Mouse (Mus musculus) kidney, adult 11 months (tissue): ENCODE measurements around the gene Nectin4.
"Not testable (repeated sequence)": the region's sequence is repeated elsewhere in the genome, so short reads cannot be mapped to it uniquely, and the experiment has no call there.

Experiments used
- DNase-seq: peaks from one replicate; pipeline ENCODE4 v3.0.0; 2022

Gene Nectin4

DNA sequence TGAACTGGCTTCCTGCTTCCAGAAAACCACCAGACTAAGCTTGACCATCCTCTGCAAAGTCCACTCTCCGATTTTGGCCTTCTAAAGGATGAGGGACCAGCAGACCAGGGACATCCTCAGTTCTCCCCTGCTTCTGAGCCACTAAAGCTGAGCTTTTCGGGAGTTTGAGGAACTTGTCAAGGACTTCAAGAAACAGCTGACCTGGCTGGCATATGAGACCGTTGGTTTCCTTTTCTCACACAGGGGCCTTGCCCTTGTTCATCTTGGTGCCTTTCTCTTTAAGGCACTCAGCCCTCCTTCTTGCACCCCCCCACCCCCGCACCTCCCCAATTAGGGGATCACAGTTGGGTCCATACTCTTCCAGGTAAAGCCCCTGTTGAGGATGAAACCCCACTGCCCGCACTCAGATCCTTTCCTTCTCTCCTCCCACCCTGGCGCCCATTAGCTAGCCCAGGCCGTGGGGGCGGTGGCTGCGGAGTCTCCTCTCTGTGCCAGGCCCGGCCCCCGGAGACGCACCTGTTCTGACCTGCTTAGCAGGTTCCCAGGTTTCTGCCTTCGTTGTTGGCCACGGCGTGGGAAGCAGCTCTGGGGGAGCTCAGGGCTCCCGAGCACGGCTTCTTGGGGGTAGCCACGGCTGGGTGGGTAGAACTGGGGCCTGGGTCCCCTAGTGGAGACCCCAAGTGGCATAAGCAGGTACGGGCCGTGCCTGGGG lies at the start of gene Nectin4:
Nectin4 (plus strand) TSS at position 255 of the 712 bp plus-strand sequence.
- peak; percentile 44 for DNase-seq

DNA sequence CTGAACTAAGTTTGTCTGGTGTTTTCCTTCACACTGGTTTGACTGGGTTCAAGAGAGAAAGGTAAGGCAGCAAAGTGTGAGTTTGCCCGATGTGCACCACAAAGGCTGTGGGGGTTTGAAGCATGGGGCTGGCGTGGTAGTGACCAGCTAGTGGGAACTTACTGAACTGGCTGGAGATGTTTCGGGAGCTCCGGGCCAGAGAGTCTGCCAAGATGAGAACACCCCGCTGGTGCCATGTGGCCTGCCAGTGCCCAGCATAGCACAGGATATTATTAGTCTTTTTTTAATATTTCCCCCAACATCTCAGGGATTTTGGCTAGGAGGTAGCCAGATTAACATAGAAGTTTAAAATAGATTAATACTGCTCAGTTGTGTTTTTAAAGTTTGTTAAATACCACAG lies 49.7 kb upstream of the Nectin4 start:
- DNase-seq, result no peak

DNA sequence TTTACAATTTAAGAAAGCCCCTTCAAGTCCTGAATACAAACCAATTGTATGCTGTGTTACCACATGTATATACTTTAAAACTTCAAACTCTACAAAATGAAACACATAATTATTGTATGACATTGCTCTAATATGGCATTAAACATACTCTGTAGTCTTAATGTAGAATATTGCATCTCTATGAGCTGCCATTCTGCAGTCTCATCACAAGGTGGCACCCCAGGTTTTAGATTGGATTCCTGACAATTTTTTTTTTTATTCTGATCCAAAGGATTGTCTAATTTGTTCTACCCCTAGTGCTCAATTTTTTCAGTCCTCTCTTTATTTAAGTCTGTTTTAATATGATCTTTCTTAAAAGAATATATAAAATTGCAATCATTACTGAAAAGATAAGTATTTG lies 48.5 kb upstream of the Nectin4 start:
- no peak for DNase-seq

DNA sequence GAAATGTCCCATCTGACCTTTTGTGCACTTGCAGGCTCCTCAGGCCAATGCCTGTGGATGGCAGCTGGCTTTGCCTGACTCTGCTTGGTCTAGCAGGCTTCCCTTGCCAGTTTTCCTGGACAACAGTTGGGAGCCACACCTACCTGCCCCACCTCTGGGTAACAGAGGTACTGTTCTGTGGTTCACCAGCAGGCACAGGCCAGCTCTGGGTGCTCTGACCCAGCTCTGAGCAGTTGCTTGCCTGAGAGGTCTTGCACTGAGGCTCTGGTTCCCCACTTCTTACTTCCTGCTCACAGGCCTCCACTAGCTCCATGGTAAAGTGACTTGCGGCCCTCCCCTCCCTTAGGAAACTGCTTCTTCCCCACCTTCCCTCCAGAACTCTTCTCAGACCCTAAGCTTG lies 47.9 kb upstream of the Nectin4 start:
- peak; percentile 62 for DNase-seq

DNA sequence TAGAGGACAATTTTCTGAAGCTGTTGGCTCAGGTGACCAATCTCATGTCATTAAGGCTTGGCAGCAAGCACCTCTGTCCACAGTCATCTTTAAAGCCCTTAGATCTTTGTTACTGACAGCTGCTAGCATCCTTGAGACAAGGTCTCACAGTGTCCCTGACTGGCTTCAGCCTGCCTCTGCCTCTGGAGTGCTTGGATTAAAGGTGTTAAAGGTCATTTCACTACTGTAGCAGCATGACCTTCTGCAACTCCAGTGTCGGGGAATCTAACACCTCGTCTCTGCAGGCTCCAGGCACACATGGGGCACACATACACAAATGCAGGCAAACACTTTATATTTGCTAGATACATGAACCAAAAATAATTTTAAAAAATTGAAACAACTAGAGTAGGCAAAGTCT lies 44.3 kb upstream of the Nectin4 start:
- DNase-seq, result no peak

DNA sequence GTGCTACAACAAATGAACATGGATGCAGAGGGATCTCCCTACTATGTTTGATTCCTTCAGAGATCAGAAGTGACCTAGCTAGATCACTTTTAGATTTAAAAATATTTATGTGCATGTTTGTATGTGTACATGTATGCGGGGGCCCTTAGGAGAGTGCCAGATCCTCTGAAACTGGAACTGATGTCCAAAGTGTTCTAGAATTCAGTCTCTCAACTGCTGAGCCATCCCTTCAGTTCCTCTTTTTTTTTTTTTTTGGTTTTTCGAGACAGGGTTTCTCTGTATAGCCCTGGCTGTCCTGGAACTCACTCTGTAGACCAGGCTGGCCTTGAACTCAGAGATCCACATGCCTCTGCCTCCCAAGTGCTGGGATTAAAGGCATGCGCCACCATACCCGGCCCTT lies 43.3 kb upstream of the Nectin4 start:
- not testable (repeated sequence) for DNase-seq

DNA sequence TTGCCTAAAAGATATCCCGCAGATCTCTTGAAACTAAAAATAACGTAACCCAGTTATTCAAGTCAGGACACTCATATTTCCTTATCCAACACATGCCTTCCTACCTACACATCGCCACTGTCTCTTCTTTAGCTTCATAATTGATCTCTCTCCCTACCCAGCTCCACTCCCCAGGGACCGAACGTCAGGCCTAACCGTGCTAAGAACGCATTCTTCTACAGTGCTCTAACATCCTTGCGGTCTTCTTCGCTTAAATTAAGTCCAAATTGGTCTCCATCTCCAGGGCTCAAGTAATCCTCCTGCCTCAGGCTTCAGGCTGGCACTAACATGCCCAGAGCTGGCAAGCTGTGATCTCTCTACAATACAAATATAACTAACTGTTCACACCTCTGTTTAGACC lies 41.7 kb upstream of the Nectin4 start:
- no peak for DNase-seq

DNA sequence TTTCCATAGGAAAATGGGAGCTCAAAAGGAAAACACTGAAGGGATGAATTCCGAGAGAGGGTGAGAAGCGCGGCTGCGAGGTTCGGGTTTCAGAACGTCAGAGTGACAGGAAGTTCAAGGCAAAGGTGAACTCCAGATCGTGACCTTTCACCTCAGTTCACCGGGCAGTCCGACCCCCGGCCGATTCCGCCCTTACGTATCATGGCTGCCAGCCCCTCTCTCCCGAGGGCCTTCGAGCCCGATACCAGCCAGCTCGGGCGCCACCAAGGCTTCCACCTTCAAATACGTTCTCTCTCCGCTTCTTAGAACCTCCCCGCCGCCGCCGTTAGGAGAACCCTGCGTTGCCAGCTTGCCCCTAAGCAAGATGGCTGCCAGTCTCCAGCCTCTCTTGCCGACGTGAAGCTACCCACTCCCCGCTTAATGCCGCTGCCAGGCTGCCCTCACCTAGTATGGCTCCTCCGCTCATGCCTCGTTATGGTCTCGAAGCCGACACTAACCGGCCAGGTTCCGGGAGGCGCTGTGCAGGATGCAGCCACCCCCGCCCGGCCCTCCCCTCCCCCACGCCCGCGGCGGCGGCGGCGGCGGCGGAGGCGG lies 41.0 kb upstream of the Nectin4 start, which contains the start of gene Dedd:
Dedd (plus strand) TSS at position 307 of the 594 bp plus-strand sequence.
- DNase-seq, result peak; percentile 96

DNA sequence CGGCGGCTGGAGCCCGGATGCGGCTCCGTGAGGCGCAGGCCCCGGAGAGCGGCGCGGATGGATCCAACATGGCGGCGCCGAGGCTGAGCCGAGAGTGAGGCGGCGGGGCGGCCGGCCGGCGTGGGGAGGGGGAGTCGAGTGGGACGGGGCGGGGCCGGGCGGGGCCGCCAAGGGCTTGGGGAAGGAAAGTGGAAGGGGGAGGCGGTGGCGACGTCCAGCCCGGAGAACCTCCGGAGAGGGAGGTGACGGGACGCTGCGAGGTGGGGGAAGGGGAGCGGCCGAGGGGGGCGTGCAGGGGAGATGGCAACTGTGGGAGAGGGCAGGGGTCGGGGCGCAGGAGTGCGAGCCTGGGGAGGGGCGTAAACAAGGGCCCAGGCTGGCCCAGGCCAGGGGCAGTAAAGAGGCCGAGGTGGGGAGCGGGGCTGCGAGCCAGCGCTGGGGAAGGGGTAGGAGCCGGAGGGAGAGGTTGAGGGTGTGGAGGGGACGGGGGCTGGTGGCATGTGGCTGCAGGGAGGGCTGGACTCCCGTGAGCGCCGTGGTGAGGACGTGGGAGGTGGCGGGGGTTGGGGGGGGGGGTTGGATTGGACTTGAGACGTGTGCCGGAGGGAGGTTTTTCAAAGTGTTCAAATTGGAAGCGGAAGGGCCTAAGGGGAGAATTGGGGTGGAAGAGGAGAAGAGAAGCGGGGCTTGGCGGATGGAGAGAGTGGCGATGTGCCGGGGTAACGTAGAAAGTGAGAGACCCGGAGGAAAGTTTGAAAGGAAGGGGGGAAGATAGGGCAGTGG lies 40.3 kb upstream of the Nectin4 start:
- DNase-seq, result no peak

DNA sequence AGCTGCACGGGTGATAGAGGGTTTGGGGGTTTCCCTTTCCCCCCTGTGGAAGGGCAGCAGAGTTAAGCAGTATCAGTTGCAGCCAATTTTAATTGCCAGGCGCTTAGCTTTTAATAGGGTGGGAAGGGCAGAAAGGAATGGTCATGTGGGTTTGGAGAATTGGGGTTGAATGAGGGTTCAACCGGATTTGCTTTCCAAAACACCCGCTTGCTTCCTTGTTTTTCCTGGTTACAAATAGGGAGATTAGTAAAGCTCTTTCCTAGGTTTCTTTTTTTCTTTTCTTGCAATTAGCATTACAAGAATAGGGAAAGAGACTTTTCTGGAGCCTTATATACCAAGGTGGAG lies 39.7 kb upstream of the Nectin4 start:
- DNase-seq, result peak; percentile 24

DNA sequence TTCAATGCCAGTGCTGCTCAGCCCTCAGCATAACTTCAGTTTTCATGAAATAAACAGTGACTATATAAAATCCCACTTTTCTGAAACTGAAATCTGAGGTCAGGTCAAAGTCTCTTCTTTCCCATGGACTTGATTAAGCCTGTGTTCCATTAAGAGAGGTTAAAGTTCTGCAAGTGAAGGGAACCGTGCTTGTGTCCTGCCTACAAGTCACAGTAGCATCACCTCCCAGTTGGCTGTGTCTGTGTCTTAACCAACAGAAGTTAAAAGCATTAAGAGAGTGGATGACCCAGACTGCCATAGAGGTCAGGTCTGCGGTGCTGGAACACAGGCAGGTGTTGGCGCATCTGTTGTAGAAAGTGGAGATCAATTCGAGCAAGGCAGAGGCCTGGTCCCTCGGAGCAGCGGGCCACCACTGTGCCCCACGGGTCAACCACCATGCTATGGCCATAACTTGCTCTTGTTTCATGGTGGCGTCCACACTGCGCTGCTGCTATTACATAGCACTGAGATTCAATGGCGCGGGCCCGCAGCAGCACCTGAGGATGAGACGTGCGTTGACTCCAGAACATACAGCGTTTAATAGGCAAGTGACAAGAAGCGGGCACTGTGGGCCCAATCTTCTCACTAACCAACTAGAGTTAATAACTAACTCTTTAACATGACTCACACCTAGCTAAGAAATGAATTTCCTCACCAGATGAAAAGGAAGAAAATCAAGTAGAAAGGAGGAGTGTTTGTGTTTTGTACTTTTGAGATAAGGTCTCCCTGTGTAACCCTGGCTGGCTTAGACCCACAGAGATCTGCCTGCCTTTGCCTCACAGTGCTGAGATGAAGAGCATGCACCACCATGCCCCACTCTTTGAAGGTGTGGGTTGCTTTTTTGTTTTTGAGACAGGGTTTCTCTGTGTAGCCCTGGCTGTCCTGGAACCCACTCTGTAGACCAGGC lies 27.4 kb upstream of the Nectin4 start:
- peak; percentile 45 for DNase-seq

DNA sequence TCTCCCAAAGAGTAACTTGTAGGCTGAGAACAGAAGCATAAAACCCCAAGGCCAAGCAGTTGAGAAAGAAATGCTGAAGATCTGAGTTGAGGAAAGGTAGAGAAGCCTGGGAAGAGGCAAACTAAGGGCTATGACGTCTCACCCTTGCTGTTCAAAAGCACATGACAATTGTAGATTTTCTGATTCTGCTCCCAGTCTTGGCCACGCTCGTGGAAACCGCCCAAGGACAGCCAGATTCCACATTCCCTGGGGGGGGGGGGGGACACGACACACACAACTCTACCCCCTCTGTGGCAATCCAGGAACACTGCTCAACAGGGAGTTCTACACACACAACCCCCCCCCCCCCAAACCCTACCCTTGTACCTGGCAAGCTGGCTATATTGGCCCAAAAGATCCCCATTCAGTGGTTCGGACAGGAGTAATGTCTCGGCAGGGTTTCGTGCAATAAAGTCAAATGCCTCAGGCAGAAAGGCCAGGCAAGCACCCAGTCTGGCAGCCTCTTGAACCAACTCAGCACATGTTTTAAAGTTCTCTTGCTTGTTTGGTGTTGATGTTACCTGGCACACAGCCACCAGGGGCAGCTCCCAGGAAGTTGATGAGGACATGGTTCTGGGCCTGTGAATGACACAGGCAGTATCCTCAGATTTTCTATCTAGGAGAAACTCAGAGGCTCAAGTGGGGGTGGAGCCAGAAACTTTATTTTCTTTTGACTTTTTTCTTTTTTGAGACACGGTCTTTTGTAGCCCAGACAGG lies 25.8 kb upstream of the Nectin4 start:
- DNase-seq, result peak; percentile 82

DNA sequence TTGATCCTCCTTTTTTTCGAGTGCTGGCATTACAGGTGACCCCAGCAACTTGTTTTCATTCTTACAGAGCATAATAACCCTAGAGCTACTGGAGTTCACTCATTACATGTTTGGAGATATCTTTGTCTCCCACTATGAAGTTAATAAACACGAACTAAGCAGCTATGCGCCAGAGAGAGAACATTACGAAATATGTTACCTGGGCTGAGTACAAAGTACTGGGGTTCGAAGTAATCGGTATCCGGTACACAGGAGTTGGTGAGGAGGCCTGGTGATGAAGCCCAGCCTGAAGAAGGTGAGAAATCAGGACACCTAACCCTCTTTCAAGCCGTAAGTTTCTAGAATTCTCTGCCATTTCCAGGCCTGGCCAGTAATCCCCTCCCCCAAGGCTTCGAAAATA lies 25.2 kb upstream of the Nectin4 start:
- DNase-seq, result no peak

DNA sequence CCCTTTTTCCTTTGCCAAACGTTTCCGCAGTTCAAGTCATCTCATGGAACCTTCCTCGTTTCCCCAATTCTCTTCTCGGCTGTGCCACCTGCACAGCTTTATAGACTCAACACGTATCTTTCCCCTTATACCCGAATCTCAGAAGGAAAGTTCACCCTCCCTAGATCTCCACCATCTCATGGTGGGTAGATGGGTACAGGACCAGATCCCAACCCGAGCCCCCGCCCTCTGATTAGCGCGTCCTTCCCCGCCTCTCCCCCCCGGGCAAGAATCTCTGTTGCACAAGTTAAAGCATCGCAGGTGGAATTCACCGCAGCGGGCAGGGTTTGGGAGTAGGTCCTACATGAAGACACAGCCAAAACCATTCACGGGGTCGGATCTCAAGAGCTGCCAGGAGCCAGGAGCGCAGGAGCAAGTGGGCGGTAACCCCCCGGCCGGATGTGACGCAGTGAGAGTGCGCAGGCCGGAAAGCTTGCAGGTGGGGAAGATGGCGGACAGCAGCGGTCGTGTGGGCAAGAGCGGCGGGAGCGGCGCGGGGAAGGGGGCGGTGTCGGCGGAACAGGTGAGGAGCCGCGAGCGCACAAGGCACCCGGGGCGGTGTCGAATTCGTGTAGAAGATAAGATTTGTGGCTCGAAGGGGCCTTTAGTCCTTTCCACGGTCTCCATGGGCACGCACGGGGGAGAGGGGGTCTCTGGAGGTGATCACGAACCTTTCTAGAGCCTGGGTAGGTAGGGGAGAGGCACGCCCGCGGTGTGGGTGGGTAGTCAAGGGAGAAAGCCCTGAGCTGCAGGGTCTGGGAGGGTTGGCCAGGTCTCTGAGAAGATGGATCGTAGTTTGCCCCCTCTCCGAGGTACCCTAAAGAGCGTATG lies 24.4 kb upstream of the Nectin4 start, which contains the start of the genes Nit1 and Pfdn2:
Nit1 (minus strand) TSS at position 422 of the 870 bp plus-strand sequence.
Pfdn2 (plus strand) TSS at position 446 of the 870 bp plus-strand sequence.
- DNase-seq, result peak; percentile 89

DNA sequence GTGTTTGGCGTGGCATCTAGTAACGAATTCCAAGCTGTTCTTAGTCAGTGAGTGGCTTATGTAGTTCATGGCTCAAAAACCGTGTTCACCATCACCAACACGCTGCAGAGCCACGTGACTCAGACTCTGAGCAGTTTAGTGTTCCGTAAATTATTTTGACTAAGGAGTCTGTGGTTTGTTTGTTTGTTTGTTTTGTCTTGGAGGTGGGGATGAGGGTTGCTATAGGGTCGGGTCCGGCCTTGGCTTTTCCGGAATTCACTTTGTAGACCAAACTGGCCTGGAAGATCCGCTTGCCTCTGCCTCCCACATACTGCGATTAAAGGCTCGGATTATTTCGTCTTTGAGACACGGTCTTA lies 23.8 kb upstream of the Nectin4 start:
- no peak for DNase-seq

DNA sequence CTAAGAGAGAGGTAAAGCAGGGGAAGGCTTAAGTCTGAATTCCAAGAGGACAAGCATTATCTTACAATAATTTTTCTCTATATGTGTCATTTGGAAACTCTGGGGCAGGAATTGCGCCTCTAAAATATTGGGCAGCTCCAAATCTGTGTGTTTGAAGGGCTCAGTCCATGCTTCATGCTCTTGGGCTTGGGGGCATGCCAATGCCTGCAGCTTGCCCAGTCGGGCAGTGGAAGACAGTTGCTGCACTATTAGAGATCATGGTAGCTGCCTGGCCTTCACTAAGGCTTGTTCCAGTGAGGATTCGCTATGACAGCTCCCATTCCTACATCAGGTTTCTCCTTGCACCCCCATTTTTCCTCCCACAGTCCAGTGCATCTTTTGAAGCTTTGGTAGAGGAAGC lies 21.2 kb upstream of the Nectin4 start:
- no peak for DNase-seq

DNA sequence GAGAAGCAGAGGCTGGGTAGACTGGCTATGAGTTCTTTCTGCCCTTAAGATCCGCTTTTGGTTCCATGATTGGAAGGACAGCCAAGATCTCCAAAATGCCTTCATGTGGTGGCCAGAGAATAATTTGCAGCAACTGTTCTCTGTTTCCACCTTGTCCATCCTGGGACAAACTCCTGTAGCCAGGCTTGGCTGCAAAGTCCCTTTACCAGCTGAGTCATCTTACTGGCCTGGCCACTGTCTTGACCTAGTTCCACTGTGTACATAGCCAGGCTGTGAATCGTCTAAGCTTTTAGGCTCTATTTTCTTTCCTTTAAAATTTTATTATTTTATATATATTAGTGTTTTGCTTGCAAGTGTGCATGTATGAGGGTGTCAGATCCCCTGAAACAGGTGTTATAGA lies 20.7 kb upstream of the Nectin4 start:
- no peak for DNase-seq

DNA sequence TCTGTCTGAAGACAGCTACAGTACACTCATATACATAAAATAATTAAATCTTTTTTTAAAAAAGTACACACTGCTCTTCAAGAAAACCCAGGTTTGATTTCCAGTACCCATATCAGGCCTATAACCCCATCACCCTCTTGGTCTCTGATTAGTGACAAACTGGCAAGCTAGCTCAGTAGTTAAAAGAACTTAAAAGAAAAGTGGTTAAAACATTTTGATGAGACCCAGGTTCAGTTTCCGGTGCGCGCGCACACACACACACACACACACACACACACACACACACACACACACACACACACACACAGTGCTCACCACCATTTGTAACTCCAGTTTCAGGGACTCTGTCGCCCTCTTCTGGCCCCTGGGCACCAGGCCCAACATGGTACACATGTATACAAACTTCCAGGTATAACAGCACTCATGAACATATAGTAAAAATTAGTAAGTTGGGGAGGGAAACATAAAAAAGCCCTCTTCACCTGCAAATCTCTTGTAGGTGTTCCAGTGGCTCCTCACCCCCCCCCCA lies 14.0 kb upstream of the Nectin4 start:
- no peak for DNase-seq

DNA sequence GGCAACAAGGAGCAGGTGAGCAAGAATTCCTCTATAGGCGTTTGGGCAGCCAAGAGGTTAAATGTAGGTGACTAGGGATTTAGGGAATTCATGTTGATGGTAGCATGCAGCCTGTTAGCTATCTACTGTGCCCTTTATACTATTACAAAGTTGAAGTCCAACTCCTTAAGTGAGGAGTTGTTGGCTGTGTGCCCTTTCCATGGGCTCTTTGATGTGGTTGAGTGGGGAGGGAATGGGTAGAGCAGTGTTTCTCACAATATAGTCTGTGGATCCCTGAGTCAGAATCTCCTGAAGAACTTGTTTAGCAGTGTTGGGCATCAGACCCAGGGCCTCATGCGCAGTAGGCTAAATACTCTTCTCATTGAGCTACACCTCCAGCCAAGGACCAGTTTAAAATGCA lies 13.1 kb upstream of the Nectin4 start:
- DNase-seq, result no peak

DNA sequence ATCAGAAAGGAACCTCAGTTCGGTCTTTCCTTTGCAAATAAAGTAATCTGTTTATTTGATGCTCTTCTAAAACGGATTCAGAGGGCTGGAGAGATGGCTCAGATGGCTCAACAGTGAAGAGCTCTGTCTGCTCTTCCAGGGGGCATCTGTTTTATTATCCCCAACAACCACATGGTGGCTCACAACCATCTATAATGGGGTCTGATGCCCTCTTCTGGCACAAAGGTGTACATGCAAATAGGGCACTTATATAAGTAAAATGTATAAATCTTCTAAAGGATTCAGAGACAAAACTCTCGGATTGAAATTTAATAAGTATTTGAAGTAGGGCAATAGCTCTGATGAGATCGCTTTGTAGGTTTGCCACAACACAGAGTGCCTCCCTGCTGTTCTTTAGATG lies 11.5 kb upstream of the Nectin4 start:
- DNase-seq, result no peak

DNA sequence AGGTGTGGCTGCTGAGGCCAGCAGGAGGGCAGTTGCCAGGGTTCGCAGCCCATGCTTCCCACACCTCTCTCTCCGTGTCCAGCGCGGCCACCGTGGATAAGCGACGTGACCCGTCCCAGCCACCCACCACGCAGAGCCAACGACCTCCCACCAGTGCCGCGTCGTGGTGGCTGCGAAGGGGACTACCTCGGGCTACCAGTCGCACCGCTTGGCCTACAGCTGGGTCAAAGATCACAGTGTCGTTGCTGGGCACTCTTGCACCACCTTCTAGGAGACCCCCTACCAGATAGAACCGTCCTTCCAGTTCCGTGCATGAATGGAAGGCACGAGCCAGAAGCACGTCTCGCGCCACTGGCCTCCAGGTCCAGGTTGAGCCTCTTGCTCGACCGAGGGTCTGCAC lies 9.6 kb upstream of the Nectin4 start:
- no peak for DNase-seq
